12 mouse cellular contexts compared by ENCODE assay signal in genomic region chr2:75768559-75769304, GRCm38 (mm10).
A peak's percentile ranks its signal among the peaks of the same experiment; 100 is the strongest.
DNase-seq lines count a peak whose midpoint lies in the region; ATAC-seq and TF ChIP-seq lines count a peak whose summit lies in the region.
"Had no signal": no experiment of that assay in that cellular context is flagged by ENCODE, and none has a peak within 500 bp of the region (broad histone marks: within the 10 kb centered on the region; RNA-seq: fewer than 3 reads in every experiment).

No protein-coding gene starts in this region.

- H3K9ac ChIP-seq in ES-Bruce4 (ENCODE audit: low read depth, poor library complexity, severe bottlenecking), result peak overlapping the region; percentile 48; the same call in 1 of the 2 replicates
- no peak overlapping the region for H3K9ac ChIP-seq in embryonic facial prominence, embryonic 14.5 days (ENCODE audit: low read depth, low read length)
- H3K9ac ChIP-seq in liver, embryonic 14.5 days (replicated peaks), result no peak overlapping the region
- H3K9ac ChIP-seq: embryonic facial prominence, embryonic 13.5 days; limb, embryonic 15.5 days had no signal

- no peak for TF ChIP-seq POLR2A in kidney, adult 2 months (IDR thresholded peaks at IDR 0.05; ENCODE audit: low read depth, low read length)
- TF ChIP-seq POLR2A in ES-Bruce4 (IDR thresholded peaks at IDR 0.05; ENCODE audit: insufficient read depth, low read length), result no peak

- H3K36me3 ChIP-seq in kidney, adult 2 months (ENCODE audit: control insufficient read depth, insufficient read depth, low read length), result no peaks in the 10 kb centered on the region
- H3K36me3 ChIP-seq in ES-Bruce4 (ENCODE audit: control insufficient read depth, insufficient read depth, low read length, poor library complexity, severe bottlenecking), result no peaks in the 10 kb centered on the region
- no peaks in the 10 kb centered on the region for H3K36me3 ChIP-seq in embryonic facial prominence, embryonic 14.5 days (ENCODE audit: control insufficient read depth, insufficient read depth, low read length)
- no peaks in the 10 kb centered on the region for H3K36me3 ChIP-seq in liver, embryonic 14.5 days (replicated peaks; ENCODE audit: control insufficient read depth, insufficient read depth, low read depth)
- H3K36me3 ChIP-seq: embryonic facial prominence, embryonic 13.5 days; limb, embryonic 15.5 days had no signal

- H3K4me2 ChIP-seq in embryonic facial prominence, embryonic 14.5 days (ENCODE audit: low read depth, low read length), result no peak overlapping the region
- H3K4me2 ChIP-seq in liver, embryonic 14.5 days (ENCODE audit: low read depth), result peak overlapping the region; percentile 40; the same call in 1 of the 2 replicates
- H3K4me2 ChIP-seq: embryonic facial prominence, embryonic 13.5 days; limb, embryonic 15.5 days had no signal

- H3K27me3 ChIP-seq in kidney, adult 2 months (replicated peaks; ENCODE audit: control insufficient read depth, insufficient read depth, low read length), result no peaks in the 10 kb centered on the region
- no peaks in the 10 kb centered on the region for H3K27me3 ChIP-seq in ES-Bruce4 (ENCODE audit: control insufficient read depth, insufficient read depth, low read length, poor library complexity, severe bottlenecking)
- no peaks in the 10 kb centered on the region for H3K27me3 ChIP-seq in embryonic facial prominence, embryonic 14.5 days (replicated peaks; ENCODE audit: control insufficient read depth, insufficient read depth, low read length)
- no peaks in the 10 kb centered on the region for H3K27me3 ChIP-seq in liver, embryonic 14.5 days (ENCODE audit: control insufficient read depth, insufficient read depth, low read length)
- H3K27me3 ChIP-seq: embryonic facial prominence, embryonic 13.5 days; limb, embryonic 15.5 days had no signal

- no peaks in the 10 kb centered on the region for H3K9me3 ChIP-seq in ES-Bruce4 (replicated peaks; ENCODE audit: control insufficient read depth, insufficient read depth, low read length, poor library complexity, severe bottlenecking)
- H3K9me3 ChIP-seq in embryonic facial prominence, embryonic 14.5 days (ENCODE audit: control insufficient read depth, low read length), result no peaks in the 10 kb centered on the region
- H3K9me3 ChIP-seq in liver, embryonic 14.5 days (ENCODE audit: control insufficient read depth, low read length), result no peaks in the 10 kb centered on the region
- H3K9me3 ChIP-seq: embryonic facial prominence, embryonic 13.5 days; limb, embryonic 15.5 days had no signal

- WGBS in kidney, adult 2 months, result 59% methylated on average over 5 of the region's 5 CpGs
- WGBS in embryonic facial prominence, embryonic 14.5 days, result 73% methylated on average over 5 of the region's 5 CpGs
- WGBS in liver, embryonic 14.5 days (ENCODE audit: insufficient replicate concordance), result 59% methylated on average over 5 of the region's 5 CpGs

- ATAC-seq in embryonic facial prominence, embryonic 14.5 days (ENCODE audit: low read depth), result no peak
- no peak for ATAC-seq in liver, embryonic 14.5 days (ENCODE audit: insufficient read depth)
- ATAC-seq in megakaryocyte-erythroid progenitor cell, adult 5-6 weeks (replicated peaks; ENCODE audit: low FRiP score, low TSS enrichment, poor library complexity, severe bottlenecking), result no peak

- H3K4me1 ChIP-seq in kidney, adult 2 months (ENCODE audit: control insufficient read depth, insufficient read depth, low read length), result peaks cover 30% of the 10 kb centered on the region
- H3K4me1 ChIP-seq in ES-Bruce4 (ENCODE audit: control insufficient read depth, insufficient read depth, low read length), result peaks cover 10% of the 10 kb centered on the region
- H3K4me1 ChIP-seq in embryonic facial prominence, embryonic 14.5 days (ENCODE audit: control insufficient read depth, insufficient read depth, low read length), result peaks cover 6% of the 10 kb centered on the region; the same call in 1 of the 2 replicates
- H3K4me1 ChIP-seq in liver, embryonic 14.5 days (replicated peaks; ENCODE audit: control insufficient read depth in 2 of 2, insufficient read depth in 2 of 2, low read length in 1 of 2), result peaks cover 21 to 46% of the 10 kb centered on the region in 2 experiments
- H3K4me1 ChIP-seq: limb, embryonic 15.5 days had no signal

- no peak overlapping the region for H3K4me3 ChIP-seq in kidney, adult 2 months (ENCODE audit: insufficient read depth, low read depth, low read length)
- H3K4me3 ChIP-seq in ES-Bruce4 (ENCODE audit: low read depth, low read length), result no peak overlapping the region
- H3K4me3 ChIP-seq in embryonic facial prominence, embryonic 14.5 days (ENCODE audit: low read depth, low read length), result no peak overlapping the region
- H3K4me3 ChIP-seq in liver, embryonic 14.5 days (ENCODE audit: insufficient read depth in 1 of 2, low read depth in 2 of 2, low read length in 2 of 2), result no peak overlapping the region
- H3K4me3 ChIP-seq: embryonic facial prominence, embryonic 13.5 days; limb, embryonic 15.5 days had no signal

- H3K27ac ChIP-seq in kidney, adult 2 months (ENCODE audit: insufficient read depth, low read depth, low read length), result peak overlapping the region; percentile 86; the same call in 1 of the 2 replicates
- peak overlapping the region; percentile 92 for H3K27ac ChIP-seq in ES-Bruce4 (ENCODE audit: insufficient read depth, low read length)
- peak overlapping the region; percentile 10; the same call in 1 of the 2 replicates for H3K27ac ChIP-seq in embryonic facial prominence, embryonic 14.5 days (replicated peaks; ENCODE audit: low read depth, low read length)
- H3K27ac ChIP-seq in liver, embryonic 14.5 days, result no peak overlapping the region
- H3K27ac ChIP-seq: embryonic facial prominence, embryonic 13.5 days; limb, embryonic 15.5 days had no signal

- TF ChIP-seq EP300 in ES-Bruce4 (IDR thresholded peaks at IDR 0.05; ENCODE audit: insufficient read depth, low read depth, low read length), result no peak
- no peak for TF ChIP-seq EP300 in liver, embryonic 14.5 days (IDR thresholded peaks at IDR 0.05; ENCODE audit: low read depth)

- no peak for TF ChIP-seq CTCF in kidney, adult 2 months (conservative IDR thresholded peaks at IDR 0.05; ENCODE audit: insufficient read depth, insufficient read length, low read depth, low read length)
- no peak for TF ChIP-seq CTCF in ES-Bruce4 (IDR thresholded peaks at IDR 0.05; ENCODE audit: low read depth, low read length)
- no peak for TF ChIP-seq CTCF in liver, embryonic 14.5 days (IDR thresholded peaks at IDR 0.05; ENCODE audit: low read depth)

- no peak for DNase-seq in kidney, adult 2 months
- no peak for DNase-seq in kidney, adult 11 months
- no peak for DNase-seq in embryonic facial prominence, embryonic 14.5 days (ENCODE audit: low spot score)
- DNase-seq in liver, embryonic 14.5 days (ENCODE audit: low read depth in 3 of 3, low spot score in 3 of 3), result no peak
- DNase-seq in retina, postnatal 1 day, result no peak
- no peak for DNase-seq in right cerebral cortex, postnatal 10 days (ENCODE audit: low spot score in 2 of 2)
- DNase-seq: cerebellum, adult 11-12 months; gastrocnemius, postnatal 36 days had no signal
